Mouse (Mus musculus): ENCODE measurements around the gene Rassf5. TPM values are rescaled to one million over a fixed set of nuclear protein-coding genes. Genes with fewer than 3 reads are reported as not detected.

Gene Rassf5
- polyA plus RNA-seq, 1 experiment: not detected

- Histone ChIP-seq H3K36me3 (ENCODE audit: control insufficient read depth) (no peaks in the 10 kb centered on the region), H3K4me3 (replicated peaks) (no peak overlapping the region), H3K4me1 (ENCODE audit: control insufficient read depth) (no peaks in the 10 kb centered on the region), H3K27me3 (ENCODE audit: control insufficient read depth) (no peaks in the 10 kb centered on the region), H3K9me3 (ENCODE audit: control insufficient read depth, low read length) (no peaks in the 10 kb centered on the region)
- TF ChIP-seq TAL1 (IDR thresholded peaks at IDR 0.05; ENCODE audit: low read length): no peak
- no peak for TF ChIP-seq GATA1 (IDR thresholded peaks at IDR 0.05; ENCODE audit: low read length)
Observed at GRCm38 (mm10) chr1:131207531-131207930, 37.5 kb downstream of the Rassf5 start.

- Histone ChIP-seq H3K4me3 (replicated peaks) (no peak overlapping the region), H3K9me3 (ENCODE audit: control insufficient read depth, low read length) (no peaks in the 10 kb centered on the region)
- TF ChIP-seq TAL1 (IDR thresholded peaks at IDR 0.05; ENCODE audit: low read length) (no peak), GATA1 (IDR thresholded peaks at IDR 0.05; ENCODE audit: low read length) (no peak)
Observed at GRCm38 (mm10) chr1:131206342-131206741, 38.7 kb downstream of the Rassf5 start.

GRCm38 (mm10) chr1:131204461-131204860 is 40.6 kb downstream of the Rassf5 start:
- H3K9me3 ChIP-seq (ENCODE audit: control insufficient read depth, low read length): no peaks in the 10 kb centered on the region
- no peak overlapping the region for H3K4me3 ChIP-seq (replicated peaks)
- H3K27me3 ChIP-seq (ENCODE audit: control insufficient read depth): no peaks in the 10 kb centered on the region; the same call in 1 of the 2 replicates
- no peaks in the 10 kb centered on the region for H3K36me3 ChIP-seq (ENCODE audit: control insufficient read depth)
- TF ChIP-seq TAL1 (IDR thresholded peaks at IDR 0.05; ENCODE audit: low read length) (no peak), GATA1 (IDR thresholded peaks at IDR 0.05; ENCODE audit: low read length) (no peak)
- H3K4me1 ChIP-seq (ENCODE audit: control insufficient read depth): peaks cover 4% of the 10 kb centered on the region

More at GRCm38 (mm10) chr1:131206342-131206741, 38.7 kb downstream of the Rassf5 start:
- Histone ChIP-seq H3K4me1 (ENCODE audit: control insufficient read depth) (no peaks in the 10 kb centered on the region), H3K36me3 (ENCODE audit: control insufficient read depth) (no peaks in the 10 kb centered on the region), H3K27me3 (ENCODE audit: control insufficient read depth) (no peaks in the 10 kb centered on the region)

- Histone ChIP-seq H3K4me3 (replicated peaks) (no peak overlapping the region), H3K27me3 (ENCODE audit: control insufficient read depth) (no peaks in the 10 kb centered on the region; the same call in 1 of the 2 replicates), H3K4me1 (ENCODE audit: control insufficient read depth) (peaks cover 4% of the 10 kb centered on the region), H3K9me3 (ENCODE audit: control insufficient read depth, low read length) (no peaks in the 10 kb centered on the region), H3K36me3 (ENCODE audit: control insufficient read depth) (no peaks in the 10 kb centered on the region)
- no peak for TF ChIP-seq GATA1 (IDR thresholded peaks at IDR 0.05; ENCODE audit: low read length)
- no peak for TF ChIP-seq TAL1 (IDR thresholded peaks at IDR 0.05; ENCODE audit: low read length)
Observed at GRCm38 (mm10) chr1:131201391-131201790, 43.7 kb downstream of the Rassf5 start.

GRCm38 (mm10) chr1:131200588-131200987 is 44.5 kb downstream of the Rassf5 start:
- Histone ChIP-seq H3K4me1 (ENCODE audit: control insufficient read depth) (peaks cover 4% of the 10 kb centered on the region), H3K9me3 (ENCODE audit: control insufficient read depth, low read length) (no peaks in the 10 kb centered on the region), H3K27me3 (ENCODE audit: control insufficient read depth) (no peaks in the 10 kb centered on the region; the same call in 1 of the 2 replicates), H3K4me3 (replicated peaks) (no peak overlapping the region), H3K36me3 (ENCODE audit: control insufficient read depth) (no peaks in the 10 kb centered on the region)
- no peak for TF ChIP-seq GATA1 (IDR thresholded peaks at IDR 0.05; ENCODE audit: low read length)
- TF ChIP-seq TAL1 (IDR thresholded peaks at IDR 0.05; ENCODE audit: low read length): no peak

GRCm38 (mm10) chr1:131199976-131200375 is 45.1 kb downstream of the Rassf5 start:
- Histone ChIP-seq H3K27me3 (ENCODE audit: control insufficient read depth) (no peaks in the 10 kb centered on the region; the same call in 1 of the 2 replicates), H3K4me3 (replicated peaks) (peak overlapping the region; percentile 10), H3K9me3 (ENCODE audit: control insufficient read depth, low read length) (no peaks in the 10 kb centered on the region), H3K36me3 (ENCODE audit: control insufficient read depth) (no peaks in the 10 kb centered on the region), H3K4me1 (ENCODE audit: control insufficient read depth) (peaks cover 4% of the 10 kb centered on the region)
- no peak for TF ChIP-seq GATA1 (IDR thresholded peaks at IDR 0.05; ENCODE audit: low read length)
- no peak for TF ChIP-seq TAL1 (IDR thresholded peaks at IDR 0.05; ENCODE audit: low read length)

GRCm38 (mm10) chr1:131199118-131199821 is 45.8 kb downstream of the Rassf5 start:
- Histone ChIP-seq H3K4me1 (ENCODE audit: control insufficient read depth) (peaks cover 4% of the 10 kb centered on the region), H3K27me3 (ENCODE audit: control insufficient read depth) (no peaks in the 10 kb centered on the region; the same call in 1 of the 2 replicates), H3K36me3 (ENCODE audit: control insufficient read depth) (no peaks in the 10 kb centered on the region), H3K4me3 (replicated peaks) (peak overlapping the region; percentile 10), H3K9me3 (ENCODE audit: control insufficient read depth, low read length) (no peaks in the 10 kb centered on the region)
- TF ChIP-seq GATA1 (IDR thresholded peaks at IDR 0.05; ENCODE audit: low read length) (no peak), TAL1 (IDR thresholded peaks at IDR 0.05; ENCODE audit: low read length) (no peak)

- no peak for TF ChIP-seq GATA1 (IDR thresholded peaks at IDR 0.05; ENCODE audit: low read length)
- no peak for TF ChIP-seq TAL1 (IDR thresholded peaks at IDR 0.05; ENCODE audit: low read length)
- Histone ChIP-seq H3K4me3 (replicated peaks) (no peak overlapping the region), H3K9me3 (ENCODE audit: control insufficient read depth, low read length) (no peaks in the 10 kb centered on the region), H3K36me3 (ENCODE audit: control insufficient read depth) (no peaks in the 10 kb centered on the region), H3K27me3 (ENCODE audit: control insufficient read depth) (no peaks in the 10 kb centered on the region; the same call in 1 of the 2 replicates), H3K4me1 (ENCODE audit: control insufficient read depth) (peaks cover 4% of the 10 kb centered on the region)
Observed at GRCm38 (mm10) chr1:131198417-131198960, 46.6 kb downstream of the Rassf5 start.

- Histone ChIP-seq H3K36me3 (ENCODE audit: control insufficient read depth) (no peaks in the 10 kb centered on the region), H3K27me3 (ENCODE audit: control insufficient read depth) (no peaks in the 10 kb centered on the region; the same call in 1 of the 2 replicates), H3K4me1 (ENCODE audit: control insufficient read depth) (peaks cover 4% of the 10 kb centered on the region), H3K9me3 (ENCODE audit: control insufficient read depth, low read length) (no peaks in the 10 kb centered on the region), H3K4me3 (replicated peaks) (no peak overlapping the region)
- TF ChIP-seq TAL1 (IDR thresholded peaks at IDR 0.05; ENCODE audit: low read length): no peak
- no peak for TF ChIP-seq GATA1 (IDR thresholded peaks at IDR 0.05; ENCODE audit: low read length)
Observed at GRCm38 (mm10) chr1:131196107-131196506, 49.0 kb downstream of the Rassf5 start.
